Mouse (Mus musculus) left cerebral cortex, adult 11 months (tissue): ENCODE measurements around the gene Arl15.
"Not testable (repeated sequence)": the region's sequence is repeated elsewhere in the genome, so short reads cannot be mapped to it uniquely, and the experiment has no call there.

Experiments used
- DNase-seq: peaks from one replicate; pipeline ENCODE4 v3.0.0; 2022; ENCODE audit warnings: low spot score

Gene Arl15

GRCm38 (mm10) chr13:113794039-113794704 lies at the start of gene Arl15:
Gene Arl15 (plus strand): TSS chr13:113794505.
- DNase-seq = peak; percentile 90

GRCm38 (mm10) chr13:113745301-113745700 lies 49.0 kb upstream of the Arl15 start:
- no peak for DNase-seq

- DNase-seq = no peak
These were observed 43.5 kb upstream of the Arl15 start for GRCm38 (mm10) chr13:113750766-113751165.

- DNase-seq = no peak
These were observed 39.3 kb upstream of the Arl15 start for GRCm38 (mm10) chr13:113754731-113755689.

- DNase-seq = no peak
These were observed 38.5 kb upstream of the Arl15 start for GRCm38 (mm10) chr13:113755779-113756178.

- DNase-seq = no peak
These were observed 32.6 kb upstream of the Arl15 start for GRCm38 (mm10) chr13:113761717-113762116.

- no peak for DNase-seq
These were observed 31.4 kb upstream of the Arl15 start for GRCm38 (mm10) chr13:113762766-113763516.

- no peak for DNase-seq
These were observed 28.9 kb upstream of the Arl15 start for GRCm38 (mm10) chr13:113765411-113765810.

GRCm38 (mm10) chr13:113769829-113770228 lies 24.5 kb upstream of the Arl15 start:
- DNase-seq = no peak

- DNase-seq = no peak
These were observed 24.0 kb upstream of the Arl15 start for GRCm38 (mm10) chr13:113770340-113770739.

GRCm38 (mm10) chr13:113771340-113771739 lies 23.0 kb upstream of the Arl15 start:
- DNase-seq = no peak

- no peak for DNase-seq
These were observed 19.5 kb upstream of the Arl15 start for GRCm38 (mm10) chr13:113774799-113775198.

GRCm38 (mm10) chr13:113775244-113776140 lies 18.8 kb upstream of the Arl15 start:
- DNase-seq = no peak

GRCm38 (mm10) chr13:113785803-113786202 lies 8.5 kb upstream of the Arl15 start:
- no peak for DNase-seq

- DNase-seq = no peak
These were observed 7.2 kb upstream of the Arl15 start for GRCm38 (mm10) chr13:113787136-113787535.

GRCm38 (mm10) chr13:113790016-113790415 lies 4.3 kb upstream of the Arl15 start:
- not testable (repeated sequence) for DNase-seq

- DNase-seq = no peak
These were observed 668 bp upstream of the Arl15 start for GRCm38 (mm10) chr13:113793637-113794036.

GRCm38 (mm10) chr13:113794705-113795655 lies 675 bp downstream of the Arl15 start:
- DNase-seq = no peak

GRCm38 (mm10) chr13:113797378-113797777 lies 3.1 kb downstream of the Arl15 start:
- DNase-seq = no peak

GRCm38 (mm10) chr13:113799361-113799760 lies 5.1 kb downstream of the Arl15 start:
- no peak for DNase-seq
